Mouse (Mus musculus): ENCODE results near the gene Sh3bp5.
"Not testable (repeated sequence)": the region's sequence is repeated elsewhere in the genome, so short reads cannot be mapped to it uniquely, and the experiment has no call there.

Gene Sh3bp5

DNA sequence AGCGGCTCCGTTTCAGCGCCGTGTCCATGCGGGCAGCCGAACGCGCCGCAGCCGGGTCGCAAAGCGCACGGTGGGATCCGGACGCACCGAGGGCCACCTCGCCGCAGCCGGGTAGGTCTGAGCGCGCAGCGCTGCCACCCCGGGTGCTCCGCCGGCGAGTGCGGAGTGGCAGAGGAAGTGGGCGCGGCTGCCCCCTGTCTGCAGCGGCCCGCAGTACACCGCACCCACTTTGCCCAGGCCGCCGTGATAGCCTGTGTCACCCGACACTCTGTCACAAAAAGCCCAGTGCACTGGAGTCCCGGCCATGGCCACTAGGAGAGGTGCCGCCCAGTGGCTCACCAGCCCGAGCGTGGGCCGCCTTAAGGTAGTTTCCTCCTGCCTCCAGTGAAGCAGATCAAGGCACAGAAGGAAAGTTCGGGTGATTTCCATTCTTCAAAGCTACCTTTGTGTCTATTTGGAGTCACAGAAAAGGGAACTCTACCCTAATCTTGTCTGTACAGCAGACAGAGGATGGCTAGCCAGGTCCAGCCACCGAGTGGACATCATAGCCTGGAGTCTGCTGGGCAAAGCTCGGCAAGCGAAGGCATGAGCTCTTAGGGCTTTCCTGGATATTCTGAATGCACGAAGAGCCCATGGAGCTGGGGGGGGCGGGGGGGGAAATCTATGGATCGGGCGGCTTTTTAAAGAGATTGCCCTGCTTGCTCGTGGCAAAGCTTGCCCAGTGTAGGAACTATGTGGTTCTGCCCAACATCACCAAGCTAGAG, at the start of gene Sh3bp5:
TSS of gene Sh3bp5 (minus strand) at position 149 of the 764 bp plus-strand sequence.
- peak; percentile 97 for DNase-seq

- DNase-seq, result no peak
Measured at GRCm38 (mm10) chr14:31482417-31482816, 46.5 kb upstream of the Sh3bp5 start.

DNA sequence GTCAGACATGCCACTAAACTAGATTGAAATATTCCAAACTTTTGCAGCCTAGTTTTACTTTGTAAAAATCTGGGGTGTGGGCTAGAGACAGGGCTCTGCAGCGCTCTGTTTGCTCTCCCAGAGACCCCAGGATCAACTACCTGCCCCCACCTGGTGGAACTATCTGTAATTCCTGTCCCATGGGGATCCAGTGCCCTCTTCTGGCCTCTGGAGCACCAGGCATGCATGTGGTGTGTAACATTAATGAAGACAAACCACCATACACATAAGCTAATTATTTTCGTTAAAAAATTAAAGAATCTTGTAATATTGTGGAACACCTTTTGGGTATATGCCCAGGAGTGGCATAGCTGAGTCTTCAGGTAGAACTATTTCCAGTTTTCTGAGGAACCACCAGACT, 37.4 kb upstream of the Sh3bp5 start:
- no peak for DNase-seq

DNA sequence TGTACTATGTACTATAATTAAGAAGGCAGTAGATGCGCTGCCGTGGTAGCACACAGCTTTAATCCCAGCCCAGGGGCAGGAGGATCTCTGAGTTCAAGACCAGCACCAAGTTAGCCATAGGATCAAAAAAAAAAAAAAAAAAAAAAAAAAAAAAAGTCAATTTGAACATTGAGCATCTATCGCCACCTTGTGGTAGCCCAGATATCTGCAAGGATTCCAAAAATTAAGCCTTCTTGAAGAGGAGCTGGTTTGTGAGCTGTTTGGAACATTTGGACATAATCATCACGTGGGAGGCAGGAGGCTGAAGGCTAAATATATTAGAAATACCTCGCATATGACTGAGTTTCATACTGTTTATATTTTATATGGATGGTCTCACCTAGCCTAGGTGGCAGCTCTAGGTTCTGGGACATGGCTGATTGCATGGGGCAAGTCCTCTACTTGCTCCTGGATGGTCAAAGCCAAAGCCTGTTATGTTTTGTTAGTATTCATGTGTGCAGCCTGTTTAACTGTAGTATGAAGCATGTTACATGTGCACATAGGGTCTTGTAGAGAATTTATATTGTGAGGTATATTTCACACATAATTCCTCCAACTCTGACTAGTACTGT, 36.7 kb upstream of the Sh3bp5 start:
- DNase-seq, result peak; percentile 48

- no peak for DNase-seq
Measured at GRCm38 (mm10) chr14:31469711-31470110, 33.8 kb upstream of the Sh3bp5 start.

- DNase-seq, result no peak
Measured at GRCm38 (mm10) chr14:31464176-31464575, 28.3 kb upstream of the Sh3bp5 start.

DNA sequence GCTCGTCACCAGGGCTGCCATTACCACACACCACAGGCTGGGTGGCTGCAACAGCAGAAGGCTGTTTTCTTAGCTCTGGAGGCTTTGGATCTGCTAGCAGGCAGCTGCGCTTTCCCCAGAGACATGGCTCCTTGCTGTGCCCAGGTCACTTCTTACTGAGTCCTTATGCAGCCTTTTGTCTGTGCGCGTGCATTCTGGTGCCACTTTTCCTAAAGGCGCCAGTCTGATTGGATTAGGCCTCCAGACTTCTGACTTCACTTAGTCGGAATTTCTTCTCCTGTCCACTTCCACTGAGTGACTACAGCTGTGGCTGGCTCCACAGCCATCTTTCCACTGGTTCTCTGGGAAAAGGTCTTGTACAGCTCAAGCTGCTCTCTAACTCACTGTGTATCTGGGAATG, 27.0 kb upstream of the Sh3bp5 start:
- no peak for DNase-seq

DNA sequence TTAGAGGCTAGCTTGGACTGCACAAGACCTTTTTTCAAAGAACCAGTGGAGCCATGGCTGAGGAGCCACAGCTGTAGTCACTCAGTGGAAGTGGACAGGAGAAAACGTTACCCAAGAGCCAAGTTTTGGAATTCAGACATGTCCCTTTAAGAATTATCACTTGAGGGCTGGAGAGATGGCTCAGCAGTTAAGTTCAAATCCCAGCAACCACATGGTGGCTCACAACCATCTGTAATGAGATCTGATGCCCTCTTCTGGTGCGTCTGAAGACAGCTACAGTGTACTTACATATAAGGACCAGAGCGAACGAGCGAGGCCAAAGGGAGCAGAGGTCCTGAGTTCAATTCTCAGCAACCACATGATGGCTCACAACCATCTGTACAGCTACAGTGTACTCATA, 26.3 kb upstream of the Sh3bp5 start:
- not testable (repeated sequence) for DNase-seq

- DNase-seq, result no peak
Measured at GRCm38 (mm10) chr14:31458006-31458405, 22.1 kb upstream of the Sh3bp5 start.

DNA sequence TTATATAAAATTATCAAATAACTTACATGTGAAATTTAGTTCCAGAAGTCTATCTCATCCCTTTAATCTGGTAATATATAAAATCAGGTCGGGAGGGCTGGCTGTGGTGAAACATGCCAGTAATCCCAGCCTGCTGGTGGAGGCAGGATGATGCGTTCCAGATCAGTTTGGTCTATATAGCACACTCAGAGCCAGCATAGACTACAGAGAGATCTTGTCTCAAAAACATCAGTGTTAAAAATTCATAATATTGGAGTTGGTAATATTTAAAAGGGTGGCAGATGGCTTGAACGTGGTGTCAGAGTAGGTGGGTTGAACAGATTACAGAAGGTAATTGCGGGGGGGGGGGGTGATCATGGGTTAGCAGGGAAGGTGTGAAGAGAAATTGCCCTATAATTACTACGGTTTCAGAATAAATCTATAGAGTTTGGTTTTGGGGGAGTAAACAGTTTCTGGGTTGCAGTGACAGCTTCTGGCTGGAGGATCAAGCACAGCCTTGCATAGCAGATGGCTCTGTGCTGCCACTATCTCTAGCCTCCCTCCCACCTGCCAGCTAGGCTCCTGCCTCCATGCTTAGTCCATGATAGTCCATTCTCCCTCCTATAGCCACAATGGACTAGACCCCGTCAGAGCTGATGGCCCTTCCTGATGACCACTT, 20.3 kb upstream of the Sh3bp5 start:
- no peak for DNase-seq

DNA sequence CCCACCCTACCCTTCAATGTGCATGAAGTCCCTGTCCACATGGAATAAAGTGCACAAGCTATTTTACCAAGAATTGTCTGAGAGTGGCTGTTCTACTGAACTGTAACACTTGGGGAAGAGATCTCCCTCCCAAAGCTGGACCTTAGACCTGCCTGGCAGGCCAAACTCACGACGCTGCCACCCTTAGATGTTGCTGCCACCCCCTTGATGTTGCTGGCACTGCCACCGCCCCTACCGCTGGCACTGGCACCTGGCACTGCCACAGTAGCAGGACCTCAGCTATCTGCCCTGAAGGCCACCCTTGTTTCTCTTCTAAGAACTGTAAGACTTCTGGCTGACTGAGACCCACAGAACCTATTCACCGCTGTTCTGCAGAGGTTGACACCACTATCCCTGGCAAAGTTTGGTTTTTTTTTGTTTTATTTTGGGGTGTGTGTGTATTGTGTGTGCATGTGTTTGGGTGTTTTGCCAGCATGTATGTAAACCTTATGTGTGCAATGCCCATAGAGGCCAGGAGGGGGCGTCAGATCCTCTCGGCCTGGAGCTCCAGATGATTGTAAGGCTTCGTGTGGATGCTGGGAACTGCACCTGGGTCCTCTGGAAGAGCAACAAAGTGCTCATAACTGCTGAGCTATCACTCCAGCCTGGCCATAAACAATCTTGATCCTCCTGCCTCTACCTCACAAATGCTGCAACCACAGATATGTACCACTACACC, 19.1 kb upstream of the Sh3bp5 start:
- no peak for DNase-seq

- DNase-seq, result not testable (repeated sequence)
Measured at GRCm38 (mm10) chr14:31453946-31454345, 18.1 kb upstream of the Sh3bp5 start.

DNA sequence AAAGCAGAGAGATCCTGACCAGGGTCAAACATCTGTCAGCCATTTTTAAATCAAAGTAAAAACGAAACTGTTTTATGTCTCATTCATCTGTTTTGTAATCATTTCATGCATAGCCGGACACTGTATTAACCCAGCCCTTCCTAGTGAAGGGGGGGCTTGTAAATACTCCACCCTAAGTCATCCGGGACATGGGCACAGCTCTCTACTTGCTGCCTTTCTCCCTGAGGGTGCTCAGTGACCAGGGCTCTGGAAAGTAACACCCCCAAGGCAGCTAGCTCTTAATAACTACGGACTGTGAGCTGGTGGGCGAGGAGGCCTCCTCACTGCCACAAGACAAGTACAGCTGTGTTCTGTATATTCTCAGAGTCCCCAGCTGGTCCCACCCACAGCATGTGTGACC, 13.1 kb upstream of the Sh3bp5 start:
- no peak for DNase-seq

DNA sequence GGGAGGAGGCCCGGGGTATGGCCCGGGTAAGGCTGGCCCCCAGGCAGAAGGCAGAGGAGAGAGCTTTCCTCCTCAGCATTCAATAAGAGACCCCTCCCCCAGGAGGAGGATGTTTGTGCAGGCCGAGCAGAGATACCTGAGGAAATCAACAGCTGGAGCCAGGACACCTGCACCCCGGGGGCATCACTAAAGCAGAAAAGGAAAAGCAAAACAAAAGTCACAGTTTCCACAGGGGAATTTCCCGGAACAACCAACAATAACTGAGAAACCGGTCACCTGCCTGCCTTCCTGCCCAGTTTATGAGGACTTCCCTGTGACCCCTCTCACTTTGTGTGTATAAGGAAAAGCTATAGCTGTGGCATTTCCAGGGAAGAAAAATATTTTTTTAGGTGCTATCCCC, 7.7 kb upstream of the Sh3bp5 start:
- no peak for DNase-seq

DNA sequence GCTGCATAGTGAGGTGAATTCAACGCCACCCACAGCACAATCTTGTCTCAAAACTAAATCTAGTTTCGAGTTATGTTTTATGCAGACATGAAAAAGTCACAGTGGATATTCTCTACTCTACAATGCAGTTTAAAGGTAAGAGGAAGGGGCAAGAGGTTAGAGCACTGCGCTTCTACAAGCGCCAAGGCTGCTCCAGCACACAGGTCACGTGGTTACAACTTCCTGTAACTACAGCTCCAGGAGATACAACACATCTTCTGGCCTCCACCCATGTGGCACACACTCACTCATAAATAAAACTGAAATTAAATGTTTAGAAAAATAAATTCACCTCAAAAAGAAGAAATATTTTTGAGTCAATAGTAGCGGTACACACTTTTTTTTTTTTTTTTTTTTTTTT, 4.8 kb upstream of the Sh3bp5 start:
- no peak for DNase-seq

GRCm38 (mm10) chr14:31440230-31440629, 4.4 kb upstream of the Sh3bp5 start:
- DNase-seq, result no peak

DNA sequence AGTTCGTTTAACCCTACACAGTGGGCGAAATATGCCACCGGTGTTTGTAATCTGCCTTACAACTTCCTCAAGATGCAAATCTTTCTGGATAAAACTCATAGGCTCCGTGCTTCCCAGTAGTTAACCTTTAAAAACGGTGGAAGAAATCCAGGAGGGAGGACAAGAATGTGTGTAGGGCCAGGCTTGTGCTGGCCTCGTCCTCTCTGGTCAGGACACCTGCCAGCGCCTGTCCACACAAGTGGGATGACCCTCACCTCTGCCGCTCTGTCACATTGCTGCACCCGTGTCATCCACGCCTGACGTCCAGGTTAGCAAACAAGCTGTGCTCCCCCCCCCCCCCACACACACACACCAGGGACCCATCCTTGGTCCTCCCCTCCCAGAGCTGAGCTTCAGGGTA, 3.4 kb upstream of the Sh3bp5 start:
- no peak for DNase-seq

DNA sequence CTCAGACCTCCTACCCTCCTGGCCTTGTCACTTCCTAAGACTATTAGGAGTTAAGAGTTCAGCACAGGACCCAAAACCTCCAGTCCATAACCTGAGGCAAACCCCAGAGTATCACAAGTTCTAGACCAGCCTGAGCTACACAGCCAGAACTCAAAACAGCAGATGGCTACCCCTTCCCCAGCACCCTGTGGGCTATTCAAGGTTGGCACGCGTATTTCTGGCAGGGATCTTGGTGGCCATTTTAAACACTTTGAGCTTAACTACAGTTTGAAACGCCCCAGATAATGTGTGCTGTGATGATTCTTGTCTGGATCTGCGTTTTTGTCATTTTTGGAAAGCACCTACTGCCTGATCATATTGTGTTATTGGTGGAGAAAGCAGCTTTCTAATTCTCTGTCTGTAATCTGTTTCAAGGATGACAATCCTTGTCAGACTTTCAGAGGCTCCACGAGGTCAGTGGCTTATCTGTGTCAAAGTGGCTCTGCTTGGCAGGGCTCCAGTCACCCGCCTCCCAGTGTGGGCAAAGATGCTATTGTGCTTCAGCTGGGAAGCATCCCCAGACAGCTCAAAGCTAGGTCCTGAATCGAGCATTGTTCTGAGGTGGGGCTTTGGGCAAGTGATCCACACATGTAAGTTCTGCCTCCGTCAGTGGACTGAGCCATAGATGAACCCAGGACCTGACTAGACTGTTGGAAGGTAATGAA, 2.1 kb upstream of the Sh3bp5 start:
- peak; percentile 58 for DNase-seq

DNA sequence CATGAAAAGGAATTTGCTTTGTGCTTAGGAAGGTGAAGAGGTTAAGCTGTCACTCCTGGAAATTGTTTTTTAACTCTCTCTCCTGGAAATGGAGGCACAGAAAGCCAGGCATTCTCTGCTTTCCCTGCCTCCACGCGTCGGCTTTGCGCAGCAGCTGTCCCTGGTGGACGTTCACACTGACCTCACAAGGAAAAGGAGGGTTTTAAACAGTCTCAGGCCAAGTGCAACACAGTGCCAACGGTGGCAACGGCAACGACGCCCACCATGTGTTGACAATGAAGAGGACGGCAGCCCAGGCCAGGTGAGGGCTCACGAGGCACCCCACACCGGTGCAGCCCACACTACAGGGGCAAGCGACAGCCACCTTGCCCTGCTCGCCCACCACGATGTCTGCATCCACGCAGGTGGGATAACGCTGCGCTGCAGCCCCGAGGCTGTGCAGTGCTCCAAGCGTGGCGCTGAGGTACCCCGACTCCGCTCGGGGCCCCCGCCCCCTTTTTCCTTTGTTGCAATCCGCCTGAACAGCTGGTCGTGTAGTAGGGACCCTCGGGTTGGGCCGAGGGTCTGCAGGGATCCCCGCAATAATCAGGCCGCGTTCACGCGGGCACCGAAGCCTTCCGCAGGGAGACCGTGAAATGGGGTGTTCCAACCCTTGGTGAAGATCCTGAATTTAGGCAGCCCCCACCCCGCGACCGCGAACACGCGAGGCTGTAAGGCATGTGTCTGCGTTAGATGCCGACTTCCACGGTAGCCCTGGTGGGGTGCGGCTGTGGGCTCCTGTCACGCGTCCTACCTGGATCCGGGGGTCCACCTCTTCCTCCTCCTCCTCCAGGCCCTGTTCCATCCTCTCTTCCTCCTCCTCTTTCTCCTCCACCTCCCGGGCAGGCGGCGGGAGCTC, 611 bp downstream of the Sh3bp5 start:
- peak; percentile 50 for DNase-seq

DNA sequence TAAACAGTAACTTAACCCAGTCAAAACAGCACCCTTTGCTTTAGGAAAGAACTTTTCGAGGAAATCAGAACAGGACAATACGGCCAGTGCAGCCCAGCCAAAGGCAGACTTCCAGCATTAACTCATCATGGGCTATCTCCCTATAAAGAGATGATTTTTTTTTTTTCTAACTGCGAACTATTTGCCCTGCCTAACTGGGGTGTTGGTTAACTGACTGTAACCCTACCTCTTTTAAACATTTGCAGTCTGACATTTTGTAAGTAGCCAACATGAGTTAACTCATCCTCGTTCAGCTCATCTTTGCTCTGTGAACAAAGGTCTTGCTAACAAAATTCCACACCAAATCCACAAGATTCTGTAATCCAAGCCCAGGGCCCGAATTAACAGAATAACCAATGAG, 1.5 kb downstream of the Sh3bp5 start:
- DNase-seq, result no peak

GRCm38 (mm10) chr14:31433851-31434360, 2.0 kb downstream of the Sh3bp5 start:
- DNase-seq, result no peak

DNA sequence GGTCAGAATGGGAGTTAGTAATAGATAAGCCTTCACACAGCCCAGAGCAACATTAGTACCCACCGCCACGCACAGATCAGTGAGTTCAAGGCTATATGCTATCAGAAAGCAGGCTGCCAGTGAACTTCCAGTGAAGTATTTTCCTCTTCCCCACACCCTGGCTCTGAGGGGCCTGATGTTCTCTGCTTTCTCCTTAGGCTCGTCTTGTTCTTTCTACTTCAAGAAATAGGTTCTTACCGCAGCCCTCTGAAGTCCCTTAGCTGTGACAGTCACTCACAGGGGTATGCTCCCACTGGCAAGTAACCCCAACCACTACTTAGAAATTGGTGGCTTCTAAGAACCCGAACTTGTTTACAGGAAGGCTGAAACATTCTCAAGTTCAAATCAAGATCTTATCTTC, 2.8 kb downstream of the Sh3bp5 start:
- DNase-seq, result no peak
